Mouse (Mus musculus) c-Kit-negative CD71-positive TER-119-positive erythroid progenitor cells, embryonic 14.5 days (primary cell): ENCODE data around the gene Plbd2.

ENCODE experiments used
- DNase-seq: peaks from one replicate; pipeline ENCODE4 v3.0.0-alpha.2; 2013; ENCODE audit warnings: low read depth, low spot score

The Plbd2 gene

DNA sequence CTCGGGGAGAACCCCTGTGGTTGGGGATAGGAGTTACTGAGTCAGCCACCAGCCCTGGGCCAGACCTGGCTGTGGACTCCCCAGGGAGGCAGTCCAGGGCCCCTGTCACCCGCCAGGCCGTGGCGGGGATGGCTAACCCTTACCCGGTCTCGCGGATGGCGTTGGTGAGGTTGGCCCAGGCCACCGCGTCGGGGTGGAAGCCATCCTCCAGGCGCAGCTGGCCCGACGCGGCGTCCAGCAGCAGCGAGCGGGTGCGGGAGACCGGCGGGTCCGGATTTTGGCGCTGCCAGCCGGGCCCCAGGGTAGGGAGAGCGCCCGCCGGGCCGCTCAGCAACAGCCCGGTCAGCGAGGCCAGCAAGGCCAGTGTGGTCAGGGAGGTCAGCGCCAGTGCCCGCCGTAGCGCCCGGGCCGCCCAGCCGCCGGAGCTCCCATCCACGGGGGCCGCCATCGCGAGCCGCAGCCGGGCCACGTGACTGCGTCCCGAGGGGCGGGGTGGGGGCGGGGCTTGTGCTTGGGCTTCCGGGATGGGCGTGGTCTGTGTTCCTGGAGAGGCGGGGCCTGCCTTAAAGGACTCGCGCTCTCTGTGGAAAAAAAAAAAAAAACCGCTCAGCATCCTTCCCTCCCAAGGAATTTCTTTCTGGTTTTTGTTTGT is at the start of gene Plbd2:
TSS of gene Plbd2 (minus strand) at position 482 of the 652 bp plus-strand sequence.
- DNase-seq = peak; percentile 76

GRCm38 (mm10) chr5:120550673-120551072 is 47.2 kb upstream of the Plbd2 start:
- no peak for DNase-seq

DNA sequence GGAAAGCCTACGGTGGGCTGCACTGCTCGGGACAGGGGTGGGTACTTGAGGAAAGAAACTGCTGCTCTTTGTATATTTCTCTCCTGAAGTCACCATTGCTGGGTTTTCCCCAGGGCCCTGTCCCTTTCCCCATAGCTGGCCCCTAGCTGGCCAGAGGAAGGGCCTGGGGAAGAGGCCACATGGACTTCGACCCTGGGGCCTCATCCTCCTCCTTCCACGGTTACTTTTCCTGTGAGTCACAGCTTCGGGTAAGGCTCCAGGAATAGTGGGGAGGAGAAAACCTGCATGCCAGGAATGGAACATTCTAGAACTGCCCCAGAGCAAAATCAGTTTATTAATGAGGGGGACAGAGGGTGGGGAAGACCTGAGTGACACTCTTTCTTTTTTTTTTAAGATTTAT is 46.7 kb upstream of the Plbd2 start:
- no peak for DNase-seq

- DNase-seq = no peak
Measured at GRCm38 (mm10) chr5:120548236-120548850, 44.9 kb upstream of the Plbd2 start.

DNA sequence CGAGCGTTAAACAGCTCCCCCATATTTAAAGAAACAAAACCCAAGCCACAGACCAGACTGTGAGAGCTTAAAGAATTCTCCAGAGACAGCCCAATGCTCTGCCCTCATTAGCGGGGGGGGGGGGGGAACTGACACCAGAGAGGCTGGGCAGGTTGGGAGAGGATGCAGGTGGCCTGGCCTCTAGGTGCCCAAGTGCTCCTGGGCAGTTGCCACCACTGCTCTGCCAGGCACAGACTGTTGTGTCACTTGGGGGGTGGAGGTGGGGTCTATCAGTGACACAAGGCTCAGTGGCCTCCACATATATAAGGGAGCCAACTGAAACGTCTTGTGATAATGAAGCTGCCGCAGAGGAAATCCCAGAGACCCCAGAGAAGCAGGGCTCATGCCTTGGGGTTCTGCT is 33.2 kb upstream of the Plbd2 start:
- DNase-seq = no peak

DNA sequence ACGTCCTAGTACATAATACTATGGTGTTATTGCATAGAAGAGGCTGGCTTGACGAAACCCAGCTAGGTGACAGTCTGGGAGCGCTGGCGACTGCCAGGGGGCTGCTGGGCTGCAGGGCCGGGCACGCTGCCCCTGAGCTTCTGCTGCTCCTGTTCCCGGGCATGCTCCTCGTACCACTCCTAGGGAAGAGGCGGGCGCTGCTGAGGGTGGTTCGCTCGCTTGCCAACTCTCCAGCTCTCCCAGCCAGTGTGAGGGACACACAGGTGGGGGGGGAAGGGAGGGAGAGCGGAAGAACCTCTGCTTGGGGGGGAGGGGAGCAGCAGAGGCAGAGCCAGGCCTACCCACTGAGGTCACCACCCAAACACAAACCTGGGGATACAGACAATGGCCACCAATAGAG is 32.6 kb upstream of the Plbd2 start:
- DNase-seq = no peak

DNA sequence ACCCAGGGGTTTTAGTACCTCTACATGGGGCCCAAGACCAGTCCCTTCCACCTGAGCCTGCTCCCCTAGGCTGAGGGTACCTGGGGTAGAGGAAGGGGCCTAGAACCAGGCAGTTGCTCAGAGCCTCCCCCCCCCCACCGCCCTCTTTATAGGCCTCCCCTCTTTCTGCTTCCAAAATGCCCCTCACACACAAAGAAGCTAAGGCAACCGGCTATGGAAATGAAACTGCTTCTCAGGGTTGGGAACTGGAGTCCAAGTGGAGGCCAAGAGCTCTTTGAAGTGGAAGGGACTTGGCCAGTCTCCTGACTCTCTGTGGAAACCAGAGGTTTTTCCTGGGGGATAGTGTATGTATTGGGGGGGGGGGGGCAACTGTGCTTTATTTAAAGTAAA is 31.3 kb upstream of the Plbd2 start:
- DNase-seq = no peak

GRCm38 (mm10) chr5:120534071-120534685 is 30.8 kb upstream of the Plbd2 start:
- DNase-seq = no peak

DNA sequence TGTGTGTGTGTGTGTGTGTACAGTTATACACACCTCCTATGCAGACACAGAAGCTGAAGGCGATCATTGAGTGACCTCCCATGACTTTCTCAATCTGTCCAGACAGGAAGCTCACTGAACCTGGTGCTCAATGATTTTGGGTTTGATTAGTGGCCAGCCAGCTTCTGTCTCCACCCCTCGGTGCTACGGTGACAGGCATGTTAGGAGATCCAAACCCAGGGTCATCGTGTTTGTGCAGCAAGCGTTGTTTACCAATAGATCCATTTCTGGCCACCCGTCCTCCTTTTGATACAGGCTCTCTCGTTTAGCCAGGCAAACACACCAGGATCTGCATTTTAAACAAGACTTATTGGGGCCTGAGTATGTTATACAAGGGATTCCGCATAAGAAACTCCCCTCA is 28.2 kb upstream of the Plbd2 start:
- no peak for DNase-seq

DNA sequence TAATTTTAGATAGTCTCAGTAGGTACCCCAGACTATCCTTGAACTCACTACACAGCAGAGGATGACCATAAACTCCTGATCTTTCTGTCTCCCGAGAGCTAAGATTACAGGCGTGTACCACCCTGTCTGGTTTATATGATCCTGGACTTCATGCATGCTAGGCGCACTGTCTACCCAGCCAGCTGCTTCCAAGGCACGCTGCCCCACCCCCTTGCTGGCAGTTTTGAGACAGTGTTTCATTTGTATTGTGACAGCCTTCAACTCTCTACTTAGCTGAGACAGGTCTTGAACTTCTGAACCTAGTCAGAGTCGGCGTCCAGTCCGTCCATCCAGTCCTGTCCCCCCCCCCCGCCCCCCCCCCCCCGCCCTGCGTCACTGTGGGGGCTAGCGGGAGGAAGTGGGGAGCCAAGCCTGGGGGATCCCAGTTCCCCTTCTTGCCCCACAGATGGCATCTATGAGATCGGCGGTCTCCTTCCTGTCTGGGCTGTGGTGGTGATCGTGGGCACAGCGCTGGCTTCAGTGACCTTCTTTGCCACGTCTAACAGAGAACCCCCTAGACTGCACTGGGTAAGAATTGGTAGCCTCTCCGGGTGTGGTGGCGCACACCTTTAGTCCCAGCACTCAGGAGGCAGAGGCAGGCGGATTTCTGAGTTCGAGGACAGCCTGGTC is 24.0 kb upstream of the Plbd2 start:
- no peak for DNase-seq

GRCm38 (mm10) chr5:120526311-120526710 is 22.9 kb upstream of the Plbd2 start:
- no peak for DNase-seq

DNA sequence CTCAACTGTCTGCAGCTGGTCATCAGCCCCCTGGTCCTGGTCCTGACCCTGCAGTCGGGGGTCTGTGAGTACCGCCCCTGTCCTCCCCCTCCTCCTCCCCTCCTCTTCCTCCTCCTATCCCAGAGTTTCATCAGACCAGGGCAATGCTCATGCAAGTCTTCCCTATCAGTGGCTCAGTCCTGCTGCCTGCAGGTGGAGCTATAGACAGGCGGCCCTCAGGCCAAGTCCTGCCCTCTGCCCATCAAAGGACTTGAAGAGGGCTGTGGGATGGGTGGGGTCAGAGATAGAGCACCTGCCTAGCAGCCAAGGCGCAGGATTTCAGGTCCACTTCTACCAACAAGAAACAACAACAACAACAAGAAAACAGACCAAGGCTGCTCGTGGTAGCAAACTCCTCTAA is 22.3 kb upstream of the Plbd2 start:
- no peak for DNase-seq

DNA sequence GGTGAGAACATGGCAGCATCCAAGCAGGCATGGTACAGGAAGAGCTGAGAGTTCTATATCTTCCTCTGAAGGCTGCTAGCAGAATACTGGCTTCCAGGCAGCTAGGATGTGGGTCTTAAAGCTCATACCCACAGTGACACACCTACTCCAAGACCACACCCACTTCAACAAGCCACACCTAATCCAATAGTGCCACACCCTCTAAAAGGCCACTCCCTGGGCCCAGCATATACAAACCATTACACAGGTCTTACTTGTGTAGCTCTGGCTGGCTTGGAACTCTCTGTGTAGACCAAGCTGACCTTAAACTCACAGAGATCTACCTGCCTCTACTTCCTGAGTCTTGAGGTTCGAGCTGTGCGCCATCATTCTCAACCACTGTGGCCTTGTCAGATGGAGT is 21.3 kb upstream of the Plbd2 start:
- DNase-seq = peak; percentile 53

DNA sequence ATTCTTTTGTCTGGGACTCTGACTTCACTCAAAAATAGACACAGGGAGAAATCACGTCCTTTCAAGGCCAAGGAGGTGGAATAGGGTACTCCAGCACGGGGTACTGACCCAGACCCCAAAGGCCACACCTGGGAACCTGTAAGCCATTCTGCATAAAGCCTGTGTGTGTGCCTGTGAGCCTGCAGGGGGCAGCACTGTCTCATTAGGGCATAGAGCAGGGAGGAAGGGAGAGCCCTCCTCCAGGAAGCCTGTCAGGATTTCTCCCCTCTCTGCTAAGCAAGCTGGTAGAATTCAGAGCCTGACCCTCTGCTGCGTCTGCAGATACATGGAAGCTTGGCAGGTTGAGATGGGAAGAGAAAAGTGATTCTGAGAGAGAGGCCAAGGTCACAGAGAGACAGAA is 19.2 kb upstream of the Plbd2 start:
- DNase-seq = peak; percentile 33

DNA sequence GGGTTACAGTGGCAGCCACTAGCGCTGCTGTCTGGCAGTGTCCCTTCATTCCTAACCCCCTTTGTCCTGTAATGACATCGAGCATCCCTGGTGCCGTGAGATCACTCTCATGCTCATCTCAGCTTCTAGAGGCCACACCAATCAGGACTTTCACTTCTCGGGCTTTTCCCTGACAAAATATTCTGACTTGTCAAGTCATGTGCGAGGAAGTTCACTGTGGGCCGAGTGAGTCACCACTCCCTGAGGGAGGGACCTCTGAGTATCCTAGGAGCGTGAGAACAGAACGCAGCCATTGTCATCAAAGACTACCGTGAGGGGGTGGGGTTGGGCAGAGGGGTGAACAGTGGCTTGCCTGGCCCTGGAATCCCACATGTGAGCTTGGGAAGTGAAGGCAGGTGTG is 14.1 kb upstream of the Plbd2 start:
- DNase-seq = no peak

DNA sequence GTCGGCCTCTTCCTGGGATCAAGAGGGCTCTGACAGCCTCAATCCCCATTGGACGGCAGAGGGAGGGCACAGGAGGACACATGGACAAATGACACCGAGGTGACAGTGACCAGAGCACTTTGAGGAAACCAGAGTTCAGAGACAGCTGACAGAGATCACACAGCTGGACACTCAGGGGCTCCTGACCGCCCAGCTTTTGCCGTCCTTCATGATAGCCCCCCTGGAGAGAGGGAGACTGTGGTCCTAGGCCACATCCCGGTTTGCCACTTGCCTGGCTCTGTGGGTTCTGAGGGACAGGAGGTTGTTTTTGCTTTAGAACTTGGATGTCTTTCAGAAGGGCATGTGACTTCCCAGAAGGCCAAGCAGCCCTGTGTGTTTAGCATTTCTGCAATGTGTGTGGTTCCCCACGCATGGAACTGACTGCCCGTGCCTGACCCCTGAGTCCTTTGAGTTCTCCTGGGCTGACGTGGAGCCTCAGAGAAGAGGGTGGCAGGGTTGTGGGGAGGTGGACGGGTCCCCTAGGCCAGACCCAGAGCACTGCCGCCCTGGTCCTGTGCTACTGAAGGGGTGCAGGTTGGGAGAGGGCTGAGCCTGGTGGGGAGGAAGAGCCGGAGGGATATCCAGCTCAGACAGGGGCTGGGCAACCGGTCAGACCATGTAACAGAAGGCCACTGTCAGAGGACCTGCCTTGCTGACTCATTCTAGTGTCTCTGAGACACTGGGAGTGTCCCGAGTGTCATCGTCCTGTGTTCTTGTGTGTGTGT is 13.0 kb upstream of the Plbd2 start:
- DNase-seq = no peak

DNA sequence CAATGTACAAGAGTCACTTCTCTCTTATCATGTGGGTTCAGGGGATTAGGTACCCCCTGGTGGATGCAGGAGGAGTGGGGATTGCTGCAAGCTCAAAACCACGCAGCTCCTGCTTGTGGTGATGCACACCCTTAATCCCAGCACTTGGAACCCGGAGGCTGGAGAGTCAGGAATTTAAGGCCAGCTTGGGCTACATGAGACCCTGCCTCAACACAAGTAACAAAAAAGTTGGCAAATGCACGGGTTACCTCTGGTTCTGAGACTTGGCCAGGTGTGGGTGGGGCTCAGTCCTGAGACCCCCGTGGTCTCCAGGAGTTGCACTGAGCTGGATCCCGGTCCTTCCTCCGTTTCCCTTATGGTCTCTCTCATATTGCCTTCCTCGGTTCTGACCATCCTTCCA is 12.0 kb upstream of the Plbd2 start:
- DNase-seq = no peak

GRCm38 (mm10) chr5:120514754-120515153 is 11.3 kb upstream of the Plbd2 start:
- DNase-seq = no peak

GRCm38 (mm10) chr5:120514031-120514677 is 10.7 kb upstream of the Plbd2 start:
- DNase-seq = no peak

DNA sequence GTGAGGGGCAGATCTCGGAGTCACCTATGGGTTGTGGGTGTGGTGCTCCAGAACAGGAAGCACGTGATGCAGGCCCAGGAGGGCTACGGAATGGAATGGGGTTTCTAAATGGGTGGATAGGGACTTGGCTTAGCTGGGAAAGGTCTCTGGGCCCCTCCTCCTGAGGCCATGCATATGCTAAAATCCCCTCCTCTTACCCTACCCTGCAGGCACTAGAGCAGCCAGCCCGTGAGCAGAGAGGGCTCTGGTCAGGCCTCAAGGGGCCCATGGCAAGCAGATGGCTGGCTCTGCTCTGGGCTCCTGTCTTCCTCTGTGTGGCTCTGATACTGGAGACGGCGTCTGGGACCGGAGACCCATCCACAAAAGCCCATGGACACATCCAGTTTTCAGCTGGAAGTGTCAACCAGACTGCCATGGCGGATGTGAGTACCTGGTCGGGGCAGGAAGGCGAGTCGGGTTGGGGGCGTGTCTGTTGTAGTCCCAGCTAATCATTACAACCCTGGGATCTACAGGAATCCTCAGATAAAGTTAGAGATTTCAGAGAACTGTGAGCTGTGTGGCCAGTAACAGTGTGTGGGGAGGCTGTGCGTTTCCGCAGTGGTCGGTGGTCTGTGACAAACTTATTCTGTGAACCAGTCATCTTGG is 9.6 kb upstream of the Plbd2 start:
- DNase-seq = no peak

- no peak for DNase-seq
Measured at GRCm38 (mm10) chr5:120511643-120512220, 8.3 kb upstream of the Plbd2 start.
